Mouse (Mus musculus) CD4-positive, CD25-positive, alpha-beta regulatory T cell, adult 4 months (primary cell): ENCODE results near the gene Galk1. TPM values are rescaled to one million over a fixed set of nuclear protein-coding genes. Genes with fewer than 3 reads are reported as not detected.

Experiments
- ATAC-seq: one replicate; pipeline ENCODE4 v1.8.0; 2017
- polyA plus RNA-seq, 2 experiments: library from polyadenylated mRNA; unstranded; fragments of 100-300 nt; shearing (Covaris generic); gene quantifications; one replicate each; pipeline ENCODE4 v1.2.1; 2017

The Galk1 gene
- polyA plus RNA-seq, 2 experiments from 2014 or later, result 13.1 to 18.4 TPM

- no peak for ATAC-seq
These were observed 2.9 kb downstream of the Galk1 start for GRCm38 (mm10) chr11:116009661-116010060.

- no peak for ATAC-seq
These were observed 3.6 kb downstream of the Galk1 start for GRCm38 (mm10) chr11:116008832-116009375.

GRCm38 (mm10) chr11:116008411-116008810 lies 4.1 kb downstream of the Galk1 start:
- no peak for ATAC-seq

GRCm38 (mm10) chr11:116007095-116007850 lies 5.2 kb downstream of the Galk1 start:
- no peak for ATAC-seq

- ATAC-seq, result no peak
These were observed 6.7 kb downstream of the Galk1 start for GRCm38 (mm10) chr11:116005701-116006419.

- peak; percentile 65 for ATAC-seq
These were observed 7.4 kb downstream of the Galk1 start for GRCm38 (mm10) chr11:116004840-116005700.

- ATAC-seq, result no peak
These were observed 8.2 kb downstream of the Galk1 start for GRCm38 (mm10) chr11:116004186-116004823.

- no peak for ATAC-seq
These were observed 9.6 kb downstream of the Galk1 start for GRCm38 (mm10) chr11:116002894-116003293.

- ATAC-seq, result no peak
These were observed 10.8 kb downstream of the Galk1 start for GRCm38 (mm10) chr11:116001725-116002124.

GRCm38 (mm10) chr11:116000607-116001006 lies 11.9 kb downstream of the Galk1 start:
- ATAC-seq, result no peak

GRCm38 (mm10) chr11:115999538-116000143 lies 12.9 kb downstream of the Galk1 start:
- ATAC-seq, result peak; percentile 32

- ATAC-seq, result no peak
These were observed 13.5 kb downstream of the Galk1 start for GRCm38 (mm10) chr11:115999027-115999426.

- ATAC-seq, result no peak
These were observed 14.9 kb downstream of the Galk1 start for GRCm38 (mm10) chr11:115997662-115998061.

GRCm38 (mm10) chr11:115997047-115997446 lies 15.5 kb downstream of the Galk1 start:
- ATAC-seq, result no peak

GRCm38 (mm10) chr11:115995256-115995655 lies 17.3 kb downstream of the Galk1 start:
- ATAC-seq, result no peak

- ATAC-seq, result no peak
These were observed 20.4 kb downstream of the Galk1 start for GRCm38 (mm10) chr11:115992098-115992497.

GRCm38 (mm10) chr11:115989686-115990085 lies 22.8 kb downstream of the Galk1 start:
- no peak for ATAC-seq

- ATAC-seq, result no peak
These were observed 29.2 kb downstream of the Galk1 start for GRCm38 (mm10) chr11:115983291-115983690.

- no peak for ATAC-seq
These were observed 30.0 kb downstream of the Galk1 start for GRCm38 (mm10) chr11:115982472-115982871.

GRCm38 (mm10) chr11:115975544-115975943 lies 37.0 kb downstream of the Galk1 start:
- ATAC-seq, result no peak

- ATAC-seq, result no peak
These were observed 37.5 kb downstream of the Galk1 start for GRCm38 (mm10) chr11:115975083-115975420.
